Mouse (Mus musculus) heart, embryonic 14.5 days (tissue): ENCODE results near the gene Soat1. TPM values are rescaled to one million over a fixed set of nuclear protein-coding genes. Genes with fewer than 3 reads are reported as not detected.

ENCODE experiments used
- ATAC-seq: fragments of 200-750 bp; cut with Nextera tagmentation; 2 replicates; pipeline ENCODE4 v1.8.0; 2017; ENCODE audit warnings: low read depth, moderate TSS enrichment; ENCODE audit not compliant: insufficient number of reproducible peaks, insufficient read depth, low FRiP score
- H3K27ac ChIP-seq, 2 experiments: fragments of 200-500 bp in 1 of 2; fragments of 300-500 bp in 1 of 2; sonication (generic) in 1 of 2; replicated peaks in 1 of 2; 2 replicates each; pipeline ENCODE4 v1.5.1; 2012 to 2014; ENCODE audit warnings: low read depth in 2 of 2, low read length in 2 of 2, control low read depth in 1 of 2, mild to moderate bottlenecking in 1 of 2, mixed read lengths in 1 of 2; ENCODE audit not compliant: control insufficient read depth in 1 of 2, insufficient read depth in 1 of 2
- H3K27me3 ChIP-seq: fragments of 300-500 bp; sonication (generic); 2 replicates; pipeline ENCODE4 v1.6.1; 2014; ENCODE audit warnings: mild to moderate bottlenecking, low read length, control low read depth; ENCODE audit not compliant: control insufficient read depth, insufficient read depth
- H3K36me3 ChIP-seq: fragments of 300-500 bp; sonication (generic); 2 replicates; pipeline ENCODE4 v1.6.1; 2014; ENCODE audit warnings: mild to moderate bottlenecking, control low read depth, low read length, mixed read lengths; ENCODE audit not compliant: control insufficient read depth, insufficient read depth
- H3K4me1 ChIP-seq, 2 experiments: fragments of 200-500 bp in 1 of 2; fragments of 300-500 bp in 1 of 2; sonication (generic) in 1 of 2; 2 replicates each; pipeline ENCODE4 v1.6.1; 2012 to 2014; ENCODE audit warnings: low read length in 2 of 2, control low read depth in 1 of 2, mixed read lengths in 1 of 2; ENCODE audit not compliant: control insufficient read depth in 2 of 2, insufficient read depth in 2 of 2
- H3K4me2 ChIP-seq: fragments of 300-500 bp; sonication (generic); 2 replicates; pipeline ENCODE4 v1.6.1; 2014; ENCODE audit warnings: mild to moderate bottlenecking, low read length
- H3K4me3 ChIP-seq, 2 experiments: fragments of 200-500 bp in 1 of 2; fragments of 300-500 bp in 1 of 2; sonication (generic) in 1 of 2; 2 replicates each; pipeline ENCODE4 v1.5.1; 2012 to 2014; ENCODE audit warnings: low read length in 2 of 2, mild to moderate bottlenecking in 2 of 2, control low read depth in 1 of 2, low read depth in 1 of 2, moderate library complexity in 1 of 2; ENCODE audit not compliant: control insufficient read depth in 1 of 2, insufficient read depth in 1 of 2
- H3K9ac ChIP-seq: fragments of 300-500 bp; sonication (generic); 2 replicates; pipeline ENCODE4 v1.6.1; 2014; ENCODE audit warnings: mild to moderate bottlenecking, low read length
- H3K9me3 ChIP-seq: fragments of 300-500 bp; sonication (generic); 2 replicates; pipeline ENCODE4 v1.6.1; 2016; ENCODE audit warnings: low read length, control low read depth; ENCODE audit not compliant: control insufficient read depth
- WGBS: fragments of 180-500 bp; shearing (Covaris S2); extraction: QIAGEN DNeasy Blood & Tissue Kit; methylation state at CpG from one replicate; pipeline ENCODE4 v1.1.7; 2014; 5-methylcytosine and 5-hydroxymethylcytosine counted together
- polyA plus RNA-seq: library from polyadenylated mRNA; unstranded; fragments of >200 nt; fragmentation: Nextera tagmentation; extraction: Ambion mirVana; gene quantifications from 2 replicates; pipeline ENCODE4 v1.2.1, GENCODE M21; 2014

Soat1 gene
- polyA plus RNA-seq, 1 experiment from 2014 or later: 32.2 TPM

DNA sequence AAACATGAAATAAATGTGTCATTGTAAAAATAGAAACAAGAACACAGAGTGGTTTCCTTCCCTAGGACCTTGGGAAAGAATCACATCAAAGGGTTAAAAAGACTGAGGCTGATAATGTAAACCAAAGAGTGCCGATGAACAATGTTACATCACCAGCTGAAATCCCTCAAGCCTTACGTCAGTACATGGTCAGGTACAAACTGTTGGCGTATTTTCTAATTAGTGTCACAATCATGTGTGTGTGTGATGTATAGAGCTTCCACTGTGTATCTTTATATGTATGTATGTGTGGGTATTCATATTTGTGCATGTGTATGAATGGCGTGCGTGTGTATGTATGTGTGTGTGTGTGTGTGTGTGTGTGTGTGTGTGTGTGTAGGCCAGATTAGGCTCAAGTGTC lies 22.8 kb upstream of the Soat1 start:
- Histone ChIP-seq H3K9ac (no peak overlapping the region), H3K27ac (no peak overlapping the region), H3K27me3 (no peaks in the 10 kb centered on the region), H3K4me2 (no peak overlapping the region), H3K9me3 (no peaks in the 10 kb centered on the region), H3K36me3 (no peaks in the 10 kb centered on the region), H3K4me3 (no peak overlapping the region), H3K4me1 (no peaks in the 10 kb centered on the region)
- no peak for ATAC-seq
- WGBS: 79% methylated on average over 5 of the region's 5 CpGs

DNA sequence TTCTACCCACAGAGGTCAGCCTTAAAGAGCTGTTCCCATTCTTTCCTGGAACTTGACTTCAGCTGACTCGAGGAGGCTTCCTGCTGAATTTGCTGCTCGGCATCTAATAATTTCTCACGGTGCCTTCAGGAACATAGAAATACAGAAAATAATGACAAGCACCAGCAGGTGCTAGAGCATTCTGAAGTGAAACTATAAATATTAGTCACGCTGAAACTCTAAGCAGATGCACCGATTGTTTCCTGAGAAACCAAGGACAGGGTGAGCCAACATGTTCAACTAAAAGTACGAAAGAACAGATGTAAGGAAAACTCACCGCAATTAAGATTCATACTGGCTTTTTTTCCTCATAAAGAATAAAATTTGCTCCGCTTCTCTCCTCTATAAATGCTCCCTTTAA lies 20.9 kb upstream of the Soat1 start:
- Histone ChIP-seq H3K4me2 (no peak overlapping the region), H3K27me3 (no peaks in the 10 kb centered on the region), H3K9ac (no peak overlapping the region), H3K27ac (no peak overlapping the region), H3K9me3 (no peaks in the 10 kb centered on the region), H3K4me1 (no peaks in the 10 kb centered on the region), H3K4me3 (no peak overlapping the region), H3K36me3 (no peaks in the 10 kb centered on the region)
- no peak for ATAC-seq
- 86% methylated on average over 8 of the region's 8 CpGs for WGBS

DNA sequence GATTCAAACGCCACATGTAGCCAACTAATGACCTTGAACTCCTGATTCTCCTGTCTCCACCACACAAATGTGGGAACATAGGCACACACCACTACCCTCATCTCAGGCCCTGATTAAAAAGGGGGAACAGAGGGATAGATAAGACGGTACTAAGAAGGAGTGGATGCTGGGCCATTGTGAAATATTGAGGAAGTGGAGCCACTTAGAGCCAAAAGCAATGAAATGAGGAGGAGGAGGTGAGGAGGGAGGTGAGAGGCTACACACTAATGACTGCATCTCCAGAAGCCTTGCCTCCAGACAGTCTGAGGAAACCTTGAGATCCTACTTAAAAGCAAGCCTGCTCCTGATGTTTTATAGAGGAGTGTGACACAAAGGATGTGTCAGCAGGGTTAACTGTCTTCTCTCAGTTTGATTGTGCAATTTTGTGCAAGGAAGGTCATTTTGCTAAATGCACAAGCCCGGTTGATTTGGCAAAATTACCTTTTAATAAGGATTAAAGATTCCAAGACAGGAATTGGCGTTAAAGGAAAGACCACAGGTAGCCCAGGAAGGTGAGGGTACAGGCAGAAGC lies 17.2 kb upstream of the Soat1 start:
- Histone ChIP-seq H3K36me3 (no peaks in the 10 kb centered on the region), H3K27ac (no peak overlapping the region), H3K4me2 (no peak overlapping the region), H3K9me3 (no peaks in the 10 kb centered on the region), H3K4me3 (no peak overlapping the region), H3K9ac (no peak overlapping the region), H3K27me3 (no peaks in the 10 kb centered on the region), H3K4me1 (no peaks in the 10 kb centered on the region)
- no peak for ATAC-seq
- WGBS: 65% methylated on average over 4 of the region's 4 CpGs

DNA sequence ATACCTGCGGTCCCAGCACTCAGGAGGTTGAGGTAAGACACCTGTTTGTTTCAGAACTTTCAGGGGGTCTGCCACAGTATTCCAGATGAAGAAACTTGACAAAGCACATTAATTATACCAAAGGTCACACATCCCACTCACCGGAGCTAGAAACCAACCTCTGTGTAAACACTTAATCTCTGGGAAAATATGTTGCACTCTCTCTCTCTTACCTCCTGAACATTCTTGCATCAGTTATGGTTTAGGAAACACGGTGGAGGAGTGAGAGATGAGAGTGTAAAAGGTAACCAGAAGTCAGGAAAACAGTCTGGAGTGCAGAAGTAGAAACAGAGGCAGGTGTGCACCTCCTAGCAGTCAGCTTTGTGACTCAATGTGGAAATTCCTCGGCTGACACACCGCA lies 13.9 kb upstream of the Soat1 start:
- no peak overlapping the region for H3K4me3 ChIP-seq
- no peaks in the 10 kb centered on the region for H3K36me3 ChIP-seq
- WGBS: 78% methylated on average over 5 of the region's 5 CpGs
- ATAC-seq: no peak
- H3K27ac ChIP-seq: no peak overlapping the region
- no peaks in the 10 kb centered on the region for H3K4me1 ChIP-seq
- no peaks in the 10 kb centered on the region for H3K9me3 ChIP-seq
- no peak overlapping the region for H3K9ac ChIP-seq
- no peaks in the 10 kb centered on the region for H3K27me3 ChIP-seq
- H3K4me2 ChIP-seq: no peak overlapping the region

DNA sequence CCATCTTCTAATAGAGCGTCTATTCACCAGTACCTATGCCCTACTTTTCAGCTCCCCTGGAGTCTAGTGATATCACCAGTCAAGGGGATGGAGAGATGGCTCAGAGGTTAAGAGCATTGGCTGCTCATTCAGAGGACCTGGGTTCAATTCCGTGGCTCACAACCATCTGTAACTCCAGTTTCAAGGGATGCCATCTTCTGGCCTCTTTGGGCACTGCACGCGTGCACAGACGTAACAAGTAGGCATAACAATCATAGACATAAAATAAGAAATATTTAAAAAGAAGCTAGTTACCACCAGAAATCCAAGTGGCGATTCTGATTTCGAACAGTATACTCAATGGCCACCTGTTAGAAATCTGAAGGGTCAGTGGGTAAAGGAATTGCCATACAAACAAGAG lies 13.4 kb upstream of the Soat1 start:
- Histone ChIP-seq H3K9ac (no peak overlapping the region), H3K4me1 (no peaks in the 10 kb centered on the region), H3K36me3 (no peaks in the 10 kb centered on the region), H3K27ac (no peak overlapping the region), H3K9me3 (no peaks in the 10 kb centered on the region), H3K27me3 (no peaks in the 10 kb centered on the region), H3K4me2 (no peak overlapping the region), H3K4me3 (no peak overlapping the region)
- no peak for ATAC-seq
- 88% methylated on average over 7 of the region's 7 CpGs for WGBS

DNA sequence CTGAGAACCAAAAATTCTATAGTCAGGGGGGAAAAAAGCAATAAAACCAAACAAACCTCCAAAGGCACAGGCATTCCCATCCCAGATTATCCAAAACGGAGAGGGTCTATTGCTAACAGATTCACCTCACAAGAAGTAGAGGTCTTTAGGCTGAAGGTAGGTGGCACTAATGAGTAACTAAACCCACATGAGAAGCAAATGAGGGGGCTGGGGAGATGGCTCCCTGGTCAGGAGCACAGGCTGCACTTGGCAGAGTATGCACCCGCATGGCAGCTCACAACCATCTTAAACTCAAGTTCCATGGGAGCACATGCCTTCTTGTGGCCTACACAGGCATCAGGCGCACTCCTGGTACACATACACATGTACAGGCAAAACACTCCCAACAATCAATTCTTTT lies 7.7 kb upstream of the Soat1 start:
- Histone ChIP-seq H3K4me3 (no peak overlapping the region), H3K27ac (no peak overlapping the region), H3K36me3 (no peaks in the 10 kb centered on the region), H3K4me1 (no peaks in the 10 kb centered on the region), H3K4me2 (no peak overlapping the region), H3K9ac (no peak overlapping the region), H3K9me3 (no peaks in the 10 kb centered on the region), H3K27me3 (no peaks in the 10 kb centered on the region)
- no peak for ATAC-seq
- 83% methylated on average over 3 of the region's 3 CpGs for WGBS

DNA sequence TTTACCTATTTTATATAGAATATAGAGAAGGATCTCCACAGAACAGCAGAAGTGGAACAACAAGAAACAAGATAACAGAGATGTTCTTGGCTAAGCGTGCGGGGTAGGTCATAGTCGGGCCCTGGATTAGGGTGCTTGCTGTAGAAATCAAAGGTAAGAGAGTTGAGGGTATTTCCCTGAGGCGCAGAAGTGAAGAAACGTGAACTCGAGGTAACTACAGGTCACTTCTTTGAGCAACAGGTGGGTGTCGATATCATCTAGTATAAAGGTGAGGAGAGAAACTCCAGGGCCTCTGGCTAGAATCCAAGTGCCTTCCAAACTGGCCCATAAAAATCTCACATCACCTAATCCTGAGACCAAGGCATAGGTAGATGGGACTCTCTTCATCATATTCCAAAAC lies 2.4 kb upstream of the Soat1 start:
- Histone ChIP-seq H3K27me3 (no peaks in the 10 kb centered on the region), H3K4me2 (no peak overlapping the region), H3K4me1 (peaks cover 0 to 7% of the 10 kb centered on the region in 2 experiments; a peak in 2 of 4 replicates), H3K36me3 (no peaks in the 10 kb centered on the region), H3K9ac (no peak overlapping the region), H3K4me3 (no peak overlapping the region), H3K9me3 (no peaks in the 10 kb centered on the region), H3K27ac (no peak overlapping the region)
- 57% methylated on average over 7 of the region's 7 CpGs for WGBS
- ATAC-seq: no peak

DNA sequence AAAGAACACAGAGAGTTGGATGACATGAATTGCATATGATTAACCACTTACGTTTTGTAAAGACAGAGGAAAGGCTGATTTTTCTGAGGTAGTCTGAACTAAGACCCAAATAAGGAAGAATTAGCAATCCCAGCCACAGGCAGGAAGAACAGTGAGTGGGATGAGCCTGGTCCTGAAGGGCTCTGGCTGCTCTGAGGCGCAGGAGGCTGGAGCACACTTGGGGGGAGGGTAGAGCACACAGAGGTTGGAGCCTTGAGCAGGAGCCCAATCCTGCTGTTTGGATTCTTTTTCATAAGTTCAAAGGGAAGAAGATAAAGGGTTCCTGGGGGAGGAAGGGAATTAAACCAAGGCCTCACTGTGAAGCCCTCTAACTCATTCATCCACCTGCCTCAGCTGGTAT lies 1.9 kb upstream of the Soat1 start:
- Histone ChIP-seq H3K9ac (no peak overlapping the region), H3K9me3 (no peaks in the 10 kb centered on the region), H3K27me3 (no peaks in the 10 kb centered on the region), H3K4me3 (no peak overlapping the region), H3K4me1 (peaks cover 0 to 7% of the 10 kb centered on the region in 2 experiments; a peak in 2 of 4 replicates), H3K4me2 (no peak overlapping the region), H3K36me3 (no peaks in the 10 kb centered on the region), H3K27ac (no peak overlapping the region)
- no peak for ATAC-seq
- WGBS: 49% methylated on average over 2 of the region's 2 CpGs
